Comparison of ENCODE assay signal across 25 mouse cellular contexts in the genomic region with DNA sequence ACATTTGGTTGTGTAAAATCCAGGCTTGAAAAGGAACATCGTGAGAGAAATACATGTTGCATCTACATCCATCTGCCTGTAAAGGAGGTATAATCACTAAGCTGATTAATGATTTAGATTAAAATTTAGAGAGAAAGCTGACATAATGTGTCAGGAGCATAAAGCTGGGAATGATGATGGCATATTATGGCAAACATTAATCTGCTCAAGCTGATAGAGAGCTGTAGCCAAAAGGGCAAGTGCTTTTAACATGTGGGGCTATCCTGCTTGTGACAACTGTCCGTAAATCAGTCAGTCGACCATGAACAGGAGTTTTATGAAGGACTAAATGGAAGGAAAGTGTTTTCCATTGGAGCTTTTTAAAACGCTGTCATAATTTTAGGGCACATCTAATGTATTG.
A peak's percentile ranks its signal among the peaks of the same experiment; 100 is the strongest.
DNase-seq lines count a peak whose midpoint lies in the region; ATAC-seq lines count a peak whose summit lies in the region.
"Had no signal": no experiment of that assay in that cellular context is flagged by ENCODE, and none has a peak within 500 bp of the region (broad histone marks: within the 10 kb centered on the region; RNA-seq: fewer than 3 reads in every experiment).

No protein-coding gene starts in this region.

- H3K4me2 ChIP-seq in forebrain, embryonic 12.5 days: no peak overlapping the region
- H3K4me2 ChIP-seq in forebrain, embryonic 16.5 days (ENCODE audit: low read length): no peak overlapping the region
- H3K4me2 ChIP-seq in forebrain, embryonic 14.5 days (ENCODE audit: low read length): no peak overlapping the region
- no peak overlapping the region for H3K4me2 ChIP-seq in forebrain, embryonic 11.5 days (ENCODE audit: low read depth, low read length, severe bottlenecking)
- H3K4me2 ChIP-seq in midbrain, embryonic 13.5 days (replicated peaks): no peak overlapping the region
- H3K4me2 ChIP-seq: embryonic facial prominence, embryonic 12.5 days had no signal

- H3K4me1 ChIP-seq in forebrain, embryonic 12.5 days: no peaks in the 10 kb centered on the region
- no peaks in the 10 kb centered on the region; the same call in 1 of the 2 replicates for H3K4me1 ChIP-seq in forebrain, embryonic 16.5 days (replicated peaks; ENCODE audit: control insufficient read depth, insufficient read depth, low read length)
- peaks cover 6% of the 10 kb centered on the region; the same call in 1 of the 2 replicates for H3K4me1 ChIP-seq in forebrain, embryonic 14.5 days (ENCODE audit: control insufficient read depth, insufficient read depth, low read length)
- no peaks in the 10 kb centered on the region for H3K4me1 ChIP-seq in forebrain, embryonic 11.5 days (replicated peaks; ENCODE audit: control insufficient read depth, insufficient read depth, low read length)
- no peaks in the 10 kb centered on the region for H3K4me1 ChIP-seq in midbrain, embryonic 13.5 days (replicated peaks)
- H3K4me1 ChIP-seq in midbrain, embryonic 10.5 days: no peaks in the 10 kb centered on the region
- H3K4me1 ChIP-seq: embryonic facial prominence, embryonic 10.5 days; embryonic facial prominence, embryonic 12.5 days had no signal

- no peaks in the 10 kb centered on the region for H3K27me3 ChIP-seq in forebrain, embryonic 12.5 days
- no peaks in the 10 kb centered on the region for H3K27me3 ChIP-seq in forebrain, embryonic 16.5 days (replicated peaks; ENCODE audit: control insufficient read depth, insufficient read depth, low read length)
- no peaks in the 10 kb centered on the region for H3K27me3 ChIP-seq in forebrain, embryonic 14.5 days (replicated peaks; ENCODE audit: control insufficient read depth, insufficient read depth, low read length)
- H3K27me3 ChIP-seq in forebrain, embryonic 11.5 days (ENCODE audit: control insufficient read depth, insufficient read depth, low read length): no peaks in the 10 kb centered on the region
- H3K27me3 ChIP-seq in midbrain, embryonic 13.5 days: no peaks in the 10 kb centered on the region
- no peaks in the 10 kb centered on the region for H3K27me3 ChIP-seq in midbrain, embryonic 10.5 days (ENCODE audit: low read depth, poor library complexity, severe bottlenecking)
- H3K27me3 ChIP-seq: CH12.LX; embryonic facial prominence, embryonic 12.5 days; Patski had no signal

- ATAC-seq in forebrain, embryonic 12.5 days (ENCODE audit: low FRiP score): peak; percentile 53; the same call in 1 of the 2 replicates
- ATAC-seq in forebrain, embryonic 16.5 days: no peak
- ATAC-seq in forebrain, embryonic 14.5 days: 0 out of 2 replicates have a peak, but pooled peaks have one; percentile 20
- no peak for ATAC-seq in forebrain, embryonic 11.5 days (replicated peaks; ENCODE audit: low FRiP score)
- ATAC-seq in midbrain, embryonic 13.5 days: peak; percentile 53; the same call in 1 of the 2 replicates
- ATAC-seq: activated CD4-positive, CD25-positive, alpha-beta regulatory T cell, adult 4 months; CD4-positive, CD25-positive, alpha-beta regulatory T cell, adult 4 months; Patski had no signal

- H3K4me3 ChIP-seq in forebrain, embryonic 12.5 days (replicated peaks): no peak overlapping the region
- H3K4me3 ChIP-seq in forebrain, embryonic 16.5 days (replicated peaks; ENCODE audit: low read length): no peak overlapping the region
- H3K4me3 ChIP-seq in forebrain, embryonic 14.5 days (ENCODE audit: low read depth, low read length): no peak overlapping the region
- no peak overlapping the region for H3K4me3 ChIP-seq in forebrain, embryonic 11.5 days (ENCODE audit: low read depth, low read length)
- H3K4me3 ChIP-seq in midbrain, embryonic 13.5 days (replicated peaks): no peak overlapping the region
- no peak overlapping the region for H3K4me3 ChIP-seq in midbrain, embryonic 10.5 days
- H3K4me3 ChIP-seq: embryonic facial prominence, embryonic 10.5 days; embryonic facial prominence, embryonic 12.5 days had no signal

- no peak overlapping the region for H3K27ac ChIP-seq in forebrain, embryonic 12.5 days
- H3K27ac ChIP-seq in forebrain, embryonic 16.5 days (ENCODE audit: low read length): no peak overlapping the region
- no peak overlapping the region for H3K27ac ChIP-seq in forebrain, embryonic 14.5 days (ENCODE audit: low read depth, low read length)
- no peak overlapping the region for H3K27ac ChIP-seq in forebrain, embryonic 11.5 days (ENCODE audit: low read depth, low read length)
- H3K27ac ChIP-seq in midbrain, embryonic 13.5 days: no peak overlapping the region
- H3K27ac ChIP-seq in midbrain, embryonic 10.5 days (replicated peaks): no peak overlapping the region
- H3K27ac ChIP-seq: embryonic facial prominence, embryonic 10.5 days; embryonic facial prominence, embryonic 12.5 days had no signal

- DNase-seq in forebrain, embryonic 14.5 days (ENCODE audit: low spot score): no peak
- no peak for DNase-seq in forebrain, embryonic 11.5 days (ENCODE audit: low spot score)
- no peak for DNase-seq in midbrain, embryonic 10.5 days (ENCODE audit: low spot score)
- DNase-seq in retina, postnatal 1 day: peak; percentile 53
- DNase-seq in embryo, embryonic 11 days: no peak
- DNase-seq: adrenal gland, adult 8-10 months; adrenal gland, postnatal 14 days; adrenal gland, postnatal 36 days; B cell, adult 2 months; cerebellum, adult 11 months; cerebellum, adult 18-20 months; cerebellum, adult 8-10 months; cerebellum, adult 9-11 months; cerebellum, postnatal 14 days; cerebellum, postnatal 36 days had no signal

- no peaks in the 10 kb centered on the region for H3K36me3 ChIP-seq in forebrain, embryonic 12.5 days (replicated peaks)
- no peaks in the 10 kb centered on the region for H3K36me3 ChIP-seq in forebrain, embryonic 16.5 days (ENCODE audit: control insufficient read depth, insufficient read depth)
- H3K36me3 ChIP-seq in forebrain, embryonic 14.5 days (ENCODE audit: control insufficient read depth, insufficient read depth, low read length): no peaks in the 10 kb centered on the region
- H3K36me3 ChIP-seq in forebrain, embryonic 11.5 days (ENCODE audit: control insufficient read depth, insufficient read depth, low read length): no peaks in the 10 kb centered on the region
- no peaks in the 10 kb centered on the region for H3K36me3 ChIP-seq in midbrain, embryonic 13.5 days
- H3K36me3 ChIP-seq in midbrain, embryonic 10.5 days: no peaks in the 10 kb centered on the region
- H3K36me3 ChIP-seq: embryonic facial prominence, embryonic 10.5 days; embryonic facial prominence, embryonic 12.5 days; G1E had no signal

- no peak overlapping the region for H3K9ac ChIP-seq in forebrain, embryonic 12.5 days
- no peak overlapping the region for H3K9ac ChIP-seq in forebrain, embryonic 16.5 days (replicated peaks; ENCODE audit: low read depth, low read length)
- no peak overlapping the region for H3K9ac ChIP-seq in forebrain, embryonic 14.5 days (ENCODE audit: low read length)
- H3K9ac ChIP-seq in forebrain, embryonic 11.5 days (ENCODE audit: low read length): no peak overlapping the region
- H3K9ac ChIP-seq in midbrain, embryonic 13.5 days (replicated peaks): no peak overlapping the region
- H3K9ac ChIP-seq: embryonic facial prominence, embryonic 12.5 days had no signal

- 84% methylated on average over 4 of the region's 4 CpGs for WGBS in forebrain, embryonic 12.5 days
- WGBS in forebrain, embryonic 16.5 days: 66% methylated on average over 4 of the region's 4 CpGs
- WGBS in forebrain, embryonic 14.5 days: 74% methylated on average over 4 of the region's 4 CpGs
- WGBS in forebrain, embryonic 11.5 days: 91% methylated on average over 4 of the region's 4 CpGs
- 78% methylated on average over 4 of the region's 4 CpGs for WGBS in midbrain, embryonic 13.5 days
- 86% methylated on average over 4 of the region's 4 CpGs for WGBS in midbrain, embryonic 10.5 days

- no peaks in the 10 kb centered on the region for H3K9me3 ChIP-seq in forebrain, embryonic 12.5 days
- H3K9me3 ChIP-seq in forebrain, embryonic 16.5 days (ENCODE audit: control insufficient read depth, low read length): no peaks in the 10 kb centered on the region
- no peaks in the 10 kb centered on the region for H3K9me3 ChIP-seq in forebrain, embryonic 14.5 days (replicated peaks; ENCODE audit: control insufficient read depth, low read length)
- no peaks in the 10 kb centered on the region for H3K9me3 ChIP-seq in forebrain, embryonic 11.5 days (ENCODE audit: control insufficient read depth, low read length)
- no peaks in the 10 kb centered on the region for H3K9me3 ChIP-seq in midbrain, embryonic 13.5 days
- H3K9me3 ChIP-seq in midbrain, embryonic 10.5 days (replicated peaks): no peaks in the 10 kb centered on the region
- H3K9me3 ChIP-seq: embryonic facial prominence, embryonic 10.5 days; embryonic facial prominence, embryonic 12.5 days; G1E had no signal

Comparison
In these comparisons a context has a peak if more than half of its experiments do, and no peak if none do; other contexts are left out.
1. ATAC-seq: peak in forebrain, embryonic 12.5 days (single experiment), forebrain, embryonic 14.5 days (single experiment) and midbrain, embryonic 13.5 days (single experiment); none in forebrain, embryonic 16.5 days (single experiment) and forebrain, embryonic 11.5 days (single experiment).